ENCODE assay signal across 26 mouse cellular contexts in the genomic region with DNA sequence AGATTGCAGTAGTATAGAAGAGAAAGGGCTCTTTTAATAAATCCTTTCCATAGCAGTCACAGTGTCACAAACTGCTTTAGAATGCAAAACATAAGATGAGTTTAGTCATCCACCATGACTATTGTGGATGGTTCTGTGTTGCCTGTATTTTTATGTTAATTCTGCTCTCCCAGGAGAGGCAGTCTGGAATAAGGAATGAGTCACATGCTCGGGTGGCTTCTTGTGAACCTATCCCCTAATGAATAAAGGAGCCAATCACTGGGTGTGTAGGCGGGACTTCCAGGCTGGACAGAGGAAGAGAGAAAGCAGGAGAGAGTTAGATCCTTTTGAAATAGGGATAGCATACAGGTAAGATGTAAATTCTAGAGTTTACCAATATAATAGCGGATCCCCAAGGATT.
DNase-seq lines count a peak whose midpoint lies in the region; ATAC-seq and TF ChIP-seq lines count a peak whose summit lies in the region.
"Had no signal": no experiment of that assay in that cellular context is flagged by ENCODE, and none has a peak within 500 bp of the region (broad histone marks: within the 10 kb centered on the region; RNA-seq: fewer than 3 reads in every experiment).

No protein-coding gene starts in this region.

- no peak overlapping the region for H3K4me3 ChIP-seq in hindbrain, embryonic 12.5 days
- no peak overlapping the region for H3K4me3 ChIP-seq in hindbrain, embryonic 13.5 days
- no peak overlapping the region for H3K4me3 ChIP-seq in midbrain, embryonic 12.5 days
- no peak overlapping the region for H3K4me3 ChIP-seq in midbrain, postnatal 0 days (ENCODE audit: low read depth, low read length)
- no peak overlapping the region for H3K4me3 ChIP-seq in neural tube, embryonic 11.5 days (ENCODE audit: low read depth, low read length)
- H3K4me3 ChIP-seq: embryonic facial prominence, embryonic 12.5 days; embryonic facial prominence, embryonic 15.5 days; forebrain, embryonic 13.5 days; heart, adult 2 months; heart, embryonic 10.5 days; heart, embryonic 13.5 days had no signal

- no peak overlapping the region for H3K4me2 ChIP-seq in hindbrain, embryonic 12.5 days (replicated peaks)
- H3K4me2 ChIP-seq in hindbrain, embryonic 13.5 days = no peak overlapping the region
- no peak overlapping the region for H3K4me2 ChIP-seq in midbrain, embryonic 12.5 days (replicated peaks)
- no peak overlapping the region for H3K4me2 ChIP-seq in midbrain, postnatal 0 days (ENCODE audit: low read depth, low read length, poor library complexity, severe bottlenecking)
- no peak overlapping the region for H3K4me2 ChIP-seq in neural tube, embryonic 11.5 days (ENCODE audit: low read depth)
- H3K4me2 ChIP-seq: embryonic facial prominence, embryonic 12.5 days; embryonic facial prominence, embryonic 15.5 days; forebrain, embryonic 13.5 days; heart, embryonic 13.5 days had no signal

- no peak for DNase-seq in midbrain, postnatal 0 days (ENCODE audit: low spot score)
- DNase-seq in neural tube, embryonic 11.5 days (ENCODE audit: low spot score) = no peak
- no peak for DNase-seq in neural tube, embryonic 10.5 days (ENCODE audit: extremely low spot score, low spot score)
- DNase-seq in cerebellum, postnatal 10 days = no peak
- DNase-seq: adrenal gland, postnatal 10 days; adrenal gland, postnatal 36 days; cerebellum, adult 18-20 months; cerebellum, adult 9-10 months; cerebellum, postnatal 25 days; gastrocnemius, postnatal 10 days; gastrocnemius, postnatal 36 days; heart, adult 2 months; heart, postnatal 14 days; heart, postnatal 4 days had no signal

- no peaks in the 10 kb centered on the region for H3K4me1 ChIP-seq in hindbrain, embryonic 12.5 days
- no peaks in the 10 kb centered on the region for H3K4me1 ChIP-seq in hindbrain, embryonic 13.5 days (replicated peaks)
- H3K4me1 ChIP-seq in midbrain, embryonic 12.5 days = no peaks in the 10 kb centered on the region
- no peaks in the 10 kb centered on the region for H3K4me1 ChIP-seq in midbrain, postnatal 0 days (ENCODE audit: insufficient read depth, low read length)
- no peaks in the 10 kb centered on the region for H3K4me1 ChIP-seq in neural tube, embryonic 11.5 days (ENCODE audit: control insufficient read depth, insufficient read depth, low read length)
- H3K4me1 ChIP-seq: embryonic facial prominence, embryonic 12.5 days; embryonic facial prominence, embryonic 15.5 days; forebrain, embryonic 13.5 days; heart, embryonic 10.5 days; heart, embryonic 13.5 days had no signal

- TF ChIP-seq CTCF in midbrain, postnatal 0 days (IDR thresholded peaks at IDR 0.05) = no peak

- no peaks in the 10 kb centered on the region for H3K27me3 ChIP-seq in hindbrain, embryonic 12.5 days
- no peaks in the 10 kb centered on the region for H3K27me3 ChIP-seq in hindbrain, embryonic 13.5 days
- H3K27me3 ChIP-seq in midbrain, embryonic 12.5 days = no peaks in the 10 kb centered on the region
- no peaks in the 10 kb centered on the region for H3K27me3 ChIP-seq in midbrain, postnatal 0 days (ENCODE audit: insufficient read depth, low read length)
- H3K27me3 ChIP-seq in neural tube, embryonic 11.5 days (ENCODE audit: control insufficient read depth, insufficient read depth, low read length) = no peaks in the 10 kb centered on the region
- H3K27me3 ChIP-seq: embryonic facial prominence, embryonic 12.5 days; embryonic facial prominence, embryonic 15.5 days; forebrain, embryonic 13.5 days; heart, embryonic 13.5 days had no signal

- H3K9ac ChIP-seq in hindbrain, embryonic 12.5 days = no peak overlapping the region
- no peak overlapping the region for H3K9ac ChIP-seq in hindbrain, embryonic 13.5 days
- no peak overlapping the region for H3K9ac ChIP-seq in midbrain, embryonic 12.5 days (replicated peaks)
- no peak overlapping the region for H3K9ac ChIP-seq in midbrain, postnatal 0 days (replicated peaks; ENCODE audit: low read length, poor library complexity, severe bottlenecking)
- no peak overlapping the region for H3K9ac ChIP-seq in neural tube, embryonic 11.5 days (ENCODE audit: low read length)
- H3K9ac ChIP-seq: embryonic facial prominence, embryonic 12.5 days; embryonic facial prominence, embryonic 15.5 days; forebrain, embryonic 13.5 days; heart, embryonic 13.5 days had no signal

- 74% methylated on average over 3 of the region's 3 CpGs for WGBS in hindbrain, embryonic 12.5 days
- 64% methylated on average over 3 of the region's 3 CpGs for WGBS in hindbrain, embryonic 13.5 days
- 69% methylated on average over 3 of the region's 3 CpGs for WGBS in midbrain, embryonic 12.5 days
- 67% methylated on average over 3 of the region's 3 CpGs for WGBS in midbrain, postnatal 0 days
- 85% methylated on average over 3 of the region's 3 CpGs for WGBS in neural tube, embryonic 11.5 days

- no peak overlapping the region for H3K27ac ChIP-seq in hindbrain, embryonic 12.5 days
- no peak overlapping the region for H3K27ac ChIP-seq in hindbrain, embryonic 13.5 days
- H3K27ac ChIP-seq in midbrain, embryonic 12.5 days (replicated peaks) = no peak overlapping the region
- H3K27ac ChIP-seq in midbrain, postnatal 0 days (ENCODE audit: low read depth, low read length) = no peak overlapping the region
- no peak overlapping the region for H3K27ac ChIP-seq in neural tube, embryonic 11.5 days (ENCODE audit: low read depth, low read length)
- H3K27ac ChIP-seq: embryonic facial prominence, embryonic 12.5 days; embryonic facial prominence, embryonic 15.5 days; forebrain, embryonic 13.5 days; heart, adult 2 months; heart, embryonic 10.5 days; heart, embryonic 13.5 days; hindbrain, postnatal 0 days had no signal

- H3K36me3 ChIP-seq in hindbrain, embryonic 12.5 days = no peaks in the 10 kb centered on the region
- no peaks in the 10 kb centered on the region for H3K36me3 ChIP-seq in hindbrain, embryonic 13.5 days
- no peaks in the 10 kb centered on the region for H3K36me3 ChIP-seq in midbrain, embryonic 12.5 days
- H3K36me3 ChIP-seq in midbrain, postnatal 0 days (ENCODE audit: insufficient read depth, low read length) = no peaks in the 10 kb centered on the region
- H3K36me3 ChIP-seq in neural tube, embryonic 11.5 days (ENCODE audit: control insufficient read depth, insufficient read depth, low read length) = no peaks in the 10 kb centered on the region
- H3K36me3 ChIP-seq: embryonic facial prominence, embryonic 12.5 days; embryonic facial prominence, embryonic 15.5 days; heart, embryonic 10.5 days; heart, embryonic 13.5 days had no signal

- ATAC-seq in hindbrain, embryonic 12.5 days (ENCODE audit: low FRiP score) = peak; percentile 73; the same call in 1 of the 2 replicates
- ATAC-seq in hindbrain, embryonic 13.5 days (ENCODE audit: low FRiP score) = no peak
- peak; percentile 85 for ATAC-seq in midbrain, embryonic 12.5 days (ENCODE audit: low FRiP score, low read depth)
- ATAC-seq in midbrain, postnatal 0 days (ENCODE audit: low FRiP score) = no peak
- peak; percentile 48; the same call in 1 of the 2 replicates for ATAC-seq in neural tube, embryonic 11.5 days (ENCODE audit: insufficient read depth, low FRiP score, low TSS enrichment)
- ATAC-seq: forebrain, embryonic 13.5 days; forebrain, embryonic 16.5 days; hindbrain, postnatal 0 days; inflammation-experienced regulatory T-cells, adult 6 months; intestine, embryonic 16.5 days had no signal

- H3K9me3 ChIP-seq in hindbrain, embryonic 12.5 days (replicated peaks) = no peaks in the 10 kb centered on the region
- H3K9me3 ChIP-seq in hindbrain, embryonic 13.5 days = 0 out of 2 replicates have a peak, but pooled peaks cover 5% of the 10 kb centered on the region
- H3K9me3 ChIP-seq in midbrain, embryonic 12.5 days = no peaks in the 10 kb centered on the region
- 0 out of 2 replicates have a peak, but pooled peaks cover 3% of the 10 kb centered on the region for H3K9me3 ChIP-seq in midbrain, postnatal 0 days (ENCODE audit: low read length)
- no peaks in the 10 kb centered on the region for H3K9me3 ChIP-seq in neural tube, embryonic 11.5 days (ENCODE audit: control insufficient read depth, low read length)
- H3K9me3 ChIP-seq: embryonic facial prominence, embryonic 12.5 days; embryonic facial prominence, embryonic 15.5 days; forebrain, embryonic 13.5 days; heart, embryonic 10.5 days; heart, embryonic 13.5 days had no signal

Comparison
In these comparisons a context has a peak if more than half of its experiments do, and no peak if none do; other contexts are left out.
1. ATAC-seq: peak in hindbrain, embryonic 12.5 days (single experiment), midbrain, embryonic 12.5 days (single experiment) and neural tube, embryonic 11.5 days (single experiment); none in hindbrain, embryonic 13.5 days (single experiment) and midbrain, postnatal 0 days (single experiment).